Mouse (Mus musculus) ES-E14 (cell line): ENCODE data around the gene Grcc10. TPM values are rescaled to one million over a fixed set of nuclear protein-coding genes. Genes with fewer than 3 reads are reported as not detected.

ENCODE experiments used
- DNase-seq: peaks from one replicate; pipeline ENCODE4 v3.0.0-alpha.2; 2013; ENCODE audit warnings: low read depth, low spot score
- H3K27ac ChIP-seq: 2 replicates; pipeline ENCODE4 v1.5.1; 2012; ENCODE audit warnings: low read depth, mild to moderate bottlenecking, low read length, moderate library complexity, mixed read lengths; ENCODE audit not compliant: poor library complexity, insufficient read depth, severe bottlenecking
- H3K36me3 ChIP-seq: 2 replicates; pipeline ENCODE4 v1.6.1; 2012; ENCODE audit warnings: mild to moderate bottlenecking, low read length, moderate library complexity, mixed read lengths; ENCODE audit not compliant: control insufficient read depth, poor library complexity, insufficient read depth, severe bottlenecking
- H3K4me1 ChIP-seq, 2 experiments: fragments of 150-350 bp in 1 of 2; sonication (generic) in 1 of 2; 2 replicates each; pipeline ENCODE4 v1.6.1; 2012; ENCODE audit warnings: low read length in 2 of 2, mild to moderate bottlenecking in 1 of 2, mixed read lengths in 1 of 2; ENCODE audit not compliant: control insufficient read depth in 2 of 2, insufficient read depth in 2 of 2, poor library complexity in 1 of 2
- H3K4me3 ChIP-seq, 2 experiments: fragments of 150-350 bp in 1 of 2; sonication (generic) in 1 of 2; 2 replicates each; pipeline ENCODE4 v1.5.1; 2012; ENCODE audit warnings: low read length in 2 of 2, low read depth in 1 of 2, mild to moderate bottlenecking in 1 of 2, mixed read lengths in 1 of 2; ENCODE audit not compliant: insufficient read depth in 1 of 2, poor library complexity in 1 of 2, severe bottlenecking in 1 of 2
- H3K9ac ChIP-seq: 2 replicates; pipeline ENCODE4 v1.6.1; 2012; ENCODE audit warnings: low read depth, mild to moderate bottlenecking, low read length, mixed read lengths; ENCODE audit not compliant: poor library complexity, insufficient read depth, severe bottlenecking
- H3K9me3 ChIP-seq: fragments of 150-350 bp; sonication (generic); 2 replicates; pipeline ENCODE4 v1.6.1; 2012; ENCODE audit warnings: low read depth, mild to moderate bottlenecking, low read length; ENCODE audit not compliant: control insufficient read depth, insufficient read depth
- CHD2 ChIP-seq: IDR thresholded peaks from 2 replicates; pipeline ENCODE4 v1.6.1; 2014; ENCODE audit warnings: mild to moderate bottlenecking, low read depth, low read length, inconsistent platforms
- HCFC1 ChIP-seq: IDR thresholded peaks from 2 replicates; pipeline ENCODE4 v1.6.1; 2012; ENCODE audit warnings: low read length, inconsistent platforms, borderline replicate concordance; ENCODE audit not compliant: insufficient read depth
- MAFK ChIP-seq: IDR thresholded peaks from 2 replicates; pipeline ENCODE4 v1.6.1; 2014; ENCODE audit warnings: mild to moderate bottlenecking, low read depth, low read length, inconsistent platforms; ENCODE audit not compliant: insufficient read depth
- ZC3H11A ChIP-seq: IDR thresholded peaks from 2 replicates; pipeline ENCODE4 v1.6.1; 2012; ENCODE audit warnings: low read depth, mild to moderate bottlenecking, inconsistent platforms, low read length, borderline replicate concordance
- ZNF384 ChIP-seq: IDR thresholded peaks from 2 replicates; pipeline ENCODE4 v1.6.1; 2012; ENCODE audit warnings: low read depth, low read length, inconsistent platforms
- in situ Hi-C, 2 experiments: fragments of 600-800 bp; cut with MboI; formaldehyde crosslinking; loops; one replicate each; pipeline ENCODE4 v1.15.1; 2025; ENCODE audit warnings: low sequenced_read_pairs in 2 of 2, inconsistent platforms in 1 of 2; ENCODE audit not compliant: unreplicated experiment in 2 of 2
- total RNA-seq: library from RNA; depleted of rRNA; stranded (reverse); fragments of 300-350 nt; gene quantifications from 2 replicates; pipeline ENCODE4 v1.2.3, GENCODE M21; 2012; rRNA removed

Gene Grcc10
- total RNA-seq, 1 experiment: 108 TPM

- in situ Hi-C loops: no loop called here
- H3K36me3 ChIP-seq: peaks cover 5% of the 10 kb centered on the region; the same call in 1 of the 2 replicates
Measured at GRCm38 (mm10) chr6:124694166-124694955, 46.8 kb downstream of the Grcc10 start.

DNA sequence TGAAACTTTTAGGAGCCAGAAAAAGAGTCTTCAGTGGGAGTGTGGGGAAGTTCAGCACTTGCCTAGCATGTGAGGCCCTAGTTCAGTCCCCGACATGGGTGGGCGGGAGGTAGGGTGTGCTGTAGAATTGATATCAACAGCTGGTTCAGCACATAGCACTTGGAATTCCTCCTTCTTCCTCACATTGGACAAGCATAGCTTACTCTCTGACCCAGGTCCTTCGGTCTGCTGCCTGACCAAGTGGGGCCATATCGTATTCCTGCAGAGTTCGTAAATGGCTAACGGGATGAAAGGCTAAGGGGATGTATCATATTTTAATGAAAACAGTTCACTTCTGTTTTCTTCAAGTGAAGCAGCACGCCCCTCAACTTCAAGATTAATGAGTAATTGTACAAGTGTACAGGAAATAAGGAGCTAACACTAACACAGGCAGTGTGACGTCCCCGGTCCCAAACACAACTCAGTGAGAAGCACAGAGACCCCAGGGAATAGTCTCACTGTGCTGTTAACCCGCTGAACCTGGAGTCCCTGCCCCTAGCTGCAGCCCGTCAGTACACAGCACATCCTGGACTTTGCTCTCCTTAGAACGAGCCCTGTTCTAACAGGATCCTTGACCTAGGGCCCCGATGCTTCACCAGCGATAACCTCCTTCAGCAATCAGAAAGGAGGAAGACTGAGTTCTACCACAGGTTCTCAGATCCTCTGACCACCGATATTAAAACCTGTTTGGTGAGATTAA is 47.8 kb downstream of the Grcc10 start:
- Histone ChIP-seq H3K4me3 (no peak overlapping the region), H3K4me1 (peaks cover 0 to 7% of the 10 kb centered on the region in 2 experiments; a peak in 1 of 4 replicates), H3K9me3 (no peaks in the 10 kb centered on the region), H3K36me3 (no peaks in the 10 kb centered on the region; the same call in 1 of the 2 replicates), H3K9ac (no peak overlapping the region), H3K27ac (no peak overlapping the region)
- in situ Hi-C loops: no loop called here
- DNase-seq: no peak
- TF ChIP-seq ZNF384 (no peak), HCFC1 (no peak)

More at GRCm38 (mm10) chr6:124694166-124694955, 46.8 kb downstream of the Grcc10 start:
- peaks cover 0 to 7% of the 10 kb centered on the region in 2 experiments; a peak in 1 of 4 replicates for H3K4me1 ChIP-seq
- no peak for TF ChIP-seq MAFK
- TF ChIP-seq HCFC1: no peak
- TF ChIP-seq ZNF384: no peak
- TF ChIP-seq CHD2: no peak
- TF ChIP-seq ZC3H11A: no peak
- no peak overlapping the region for H3K4me3 ChIP-seq
- no peak overlapping the region for H3K9ac ChIP-seq
- H3K27ac ChIP-seq: no peak overlapping the region
- H3K9me3 ChIP-seq: no peaks in the 10 kb centered on the region
- DNase-seq: no peak

- Histone ChIP-seq H3K27ac (no peak overlapping the region), H3K9me3 (no peaks in the 10 kb centered on the region), H3K4me1 (peaks cover 0 to 7% of the 10 kb centered on the region in 2 experiments; a peak in 1 of 4 replicates), H3K4me3 (no peak overlapping the region), H3K9ac (no peak overlapping the region), H3K36me3 (no peaks in the 10 kb centered on the region; the same call in 1 of the 2 replicates)
- in situ Hi-C loops: no loop called here
- DNase-seq: no peak
- no peak for TF ChIP-seq CHD2
- no peak for TF ChIP-seq MAFK
- no peak for TF ChIP-seq ZNF384
- TF ChIP-seq HCFC1: no peak
- no peak for TF ChIP-seq ZC3H11A
Measured at GRCm38 (mm10) chr6:124690517-124690916, 50.7 kb downstream of the Grcc10 start.

Other genes with a start within 250 kb of the Grcc10 start
- gene C1rl, start 248.3 kb downstream of the Grcc10 start, total RNA-seq: 1.0 and 2.2 TPM in 2 replicates
- 0.26 and 0.31 TPM in 2 replicates for gene C1ra, start 229.0 kb downstream of the Grcc10 start, total RNA-seq
- gene C1s1, start 199.0 kb downstream of the Grcc10 start, total RNA-seq: 2.6 and 9.2 TPM in 2 replicates
- gene C1rb, start 171.1 kb downstream of the Grcc10 start, total RNA-seq: 0.26 TPM in 1 of 2 replicates, not detected in the other
- 0.27 and 0.63 TPM in 2 replicates for gene C1s2, start 105.3 kb downstream of the Grcc10 start, total RNA-seq
- 65.5 and 107 TPM in 2 replicates for gene Lpcat3, start 78.3 kb downstream of the Grcc10 start, total RNA-seq
- gene Emg1, start 29.2 kb downstream of the Grcc10 start, total RNA-seq: 292 and 344 TPM in 2 replicates
- 530 and 581 TPM in 2 replicates for gene Phb2, start 29.0 kb downstream of the Grcc10 start, total RNA-seq
- 15.1 and 16.5 TPM in 2 replicates for gene Ptpn6, start 2.7 kb downstream of the Grcc10 start, total RNA-seq
- 0.13 TPM in 1 of 2 replicates, not detected in the other for gene Gm45234, start 14.6 kb upstream of the Grcc10 start, total RNA-seq
- gene Atn1, start 15.2 kb upstream of the Grcc10 start, total RNA-seq: 4.7 and 8.9 TPM in 2 replicates
- 10.1 and 17.9 TPM in 2 replicates for gene Eno2, start 28.3 kb upstream of the Grcc10 start, total RNA-seq
- 0.37 TPM in 1 of 2 replicates, not detected in the other for gene Lrrc23, start 38.4 kb upstream of the Grcc10 start, total RNA-seq
- gene Spsb2, start 67.3 kb upstream of the Grcc10 start, total RNA-seq: 6.3 and 10.1 TPM in 2 replicates
- gene Tpi1, start 72.9 kb upstream of the Grcc10 start, total RNA-seq: 306 and 404 TPM in 2 replicates
- gene Usp5, start 88.1 kb upstream of the Grcc10 start, total RNA-seq: 149 and 150 TPM in 2 replicates
- 128 and 137 TPM in 2 replicates for gene Cdca3, start 88.2 kb upstream of the Grcc10 start, total RNA-seq
- gene Gnb3, start 98.9 kb upstream of the Grcc10 start, total RNA-seq: 0.32 TPM in 1 of 2 replicates, not detected in the other
- 10.1 and 15.6 TPM in 2 replicates for gene P3h3, start 116.4 kb upstream of the Grcc10 start, total RNA-seq
- gene Gpr162, start 122.6 kb upstream of the Grcc10 start, total RNA-seq: 1.7 and 3.1 TPM in 2 replicates
- 0.37 and 0.49 TPM in 2 replicates for gene Cd4, start 146.8 kb upstream of the Grcc10 start, total RNA-seq
- gene Lag3, start 170.3 kb upstream of the Grcc10 start, total RNA-seq: 1.0 and 1.2 TPM in 2 replicates
- gene Ptms, start 178.7 kb upstream of the Grcc10 start, total RNA-seq: 66.7 and 67.4 TPM in 2 replicates
- 179 and 196 TPM in 2 replicates for gene Mlf2, start 190.0 kb upstream of the Grcc10 start, total RNA-seq
- gene Cops7a, start 224.2 kb upstream of the Grcc10 start, total RNA-seq: 138 and 141 TPM in 2 replicates